Mouse (Mus musculus): ENCODE measurements around the gene Fchsd2. TPM values are rescaled to one million over a fixed set of nuclear protein-coding genes. Genes with fewer than 3 reads are reported as not detected.

Gene Fchsd2
- 12.8 TPM for polyA plus RNA-seq (2014; fragmentation: Illumina TruSeq; extraction: RNeasy Lipid Tissue Mini Kit (QIAGEN cat#74804); ENCODE audit: low read depth, low replicate concordance)

DNA sequence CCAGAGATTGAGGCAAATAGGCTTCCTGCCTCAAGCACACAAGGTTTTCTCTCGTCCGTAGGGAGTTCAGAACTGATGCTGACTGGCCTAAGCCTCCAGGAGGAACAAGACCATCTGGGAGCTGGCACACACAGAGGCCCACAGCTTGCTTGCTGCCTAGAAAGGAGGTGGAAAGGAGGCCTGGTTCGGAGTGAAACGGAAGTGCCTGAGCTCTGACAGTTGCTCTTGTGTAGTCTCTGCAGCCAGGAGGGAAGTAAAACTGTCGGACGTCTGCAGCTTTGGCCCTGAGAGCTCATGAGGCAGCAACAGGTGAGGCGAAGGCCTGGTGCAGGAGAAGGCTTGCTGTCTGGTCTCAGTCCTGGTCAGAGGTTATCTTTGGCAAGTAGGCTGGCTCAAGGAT is at the start of gene Fchsd2:
Fchsd2 (plus strand) TSS at position 246 of the 400 bp plus-strand sequence.

DNA sequence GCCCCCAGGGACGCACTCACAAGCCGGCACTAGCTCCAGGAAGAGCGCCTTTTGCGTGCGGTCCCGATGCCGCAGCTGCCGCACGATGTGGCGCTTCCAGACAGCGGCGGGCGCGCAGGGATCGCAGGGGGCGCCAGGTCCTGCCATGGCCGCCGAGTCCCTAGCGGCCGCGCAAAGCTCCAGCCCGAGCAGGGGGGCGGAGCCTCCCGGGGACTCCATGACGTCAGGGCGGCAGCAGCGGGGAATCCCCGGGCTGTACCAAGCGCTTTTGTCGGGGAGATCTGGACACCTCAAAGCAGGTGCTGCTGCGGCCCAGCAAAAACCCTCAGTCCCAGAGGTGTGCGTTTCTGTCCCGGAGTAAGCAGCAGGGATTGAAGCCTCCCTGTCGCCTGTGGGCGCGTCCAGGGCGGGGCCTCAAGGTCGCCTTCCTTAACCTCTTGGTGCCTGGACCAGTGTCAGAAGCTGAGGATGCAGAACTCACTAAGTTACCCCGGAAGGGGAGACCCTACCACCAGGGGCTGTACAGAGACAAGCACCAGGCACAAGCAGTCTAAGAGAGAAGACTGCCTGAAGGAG is 209.3 kb downstream of the Fchsd2 start, which contains the start of gene Atg16l2:
Atg16l2 (minus strand) TSS at position 371 of the 576 bp plus-strand sequence.

GRCm38 (mm10) chr7:101317014-101317413 is 224.4 kb downstream of the Fchsd2 start, which contains the start of gene Stard10:
Gene Stard10 (plus strand): TSS chr7:101317086.

Other genes with a start within 250 kb of the Fchsd2 start
- gene Relt, start 229.4 kb upstream of the Fchsd2 start, polyA plus RNA-seq (2014; fragmentation: Illumina TruSeq; extraction: RNeasy Lipid Tissue Mini Kit (QIAGEN cat#74804); ENCODE audit: low read depth, low replicate concordance), result 3.9 TPM
- gene Arhgef17, start 160.8 kb upstream of the Fchsd2 start, polyA plus RNA-seq (2014; fragmentation: Illumina TruSeq; extraction: RNeasy Lipid Tissue Mini Kit (QIAGEN cat#74804); ENCODE audit: low read depth, low replicate concordance), result 26.7 TPM
- gene P2ry6, start 118.2 kb upstream of the Fchsd2 start, polyA plus RNA-seq (2014; fragmentation: Illumina TruSeq; extraction: RNeasy Lipid Tissue Mini Kit (QIAGEN cat#74804); ENCODE audit: low read depth, low replicate concordance), result 3.1 TPM
- gene P2ry2, start 80.0 kb upstream of the Fchsd2 start, polyA plus RNA-seq (2014; fragmentation: Illumina TruSeq; extraction: RNeasy Lipid Tissue Mini Kit (QIAGEN cat#74804); ENCODE audit: low read depth, low replicate concordance), result 24.6 TPM
- 27.0 TPM for gene Atg16l2, start 209.4 kb downstream of the Fchsd2 start, polyA plus RNA-seq (2014; fragmentation: Illumina TruSeq; extraction: RNeasy Lipid Tissue Mini Kit (QIAGEN cat#74804); ENCODE audit: low read depth, low replicate concordance)
- 141 TPM for gene Stard10, start 224.2 kb downstream of the Fchsd2 start, polyA plus RNA-seq (2014; fragmentation: Illumina TruSeq; extraction: RNeasy Lipid Tissue Mini Kit (QIAGEN cat#74804); ENCODE audit: low read depth, low replicate concordance)

Data from heart, adult 10 weeks (tissue).